Mouse (Mus musculus): ENCODE results near the gene Pcgf5. TPM values are rescaled to one million over a fixed set of nuclear protein-coding genes. Genes with fewer than 3 reads are reported as not detected.

The Pcgf5 gene
- polyA plus RNA-seq, 1 experiment from 2014 or later: 23.2 TPM

GRCm38 (mm10) chr19:36398500-36398899, 50.4 kb downstream of the Pcgf5 start:
- ATAC-seq (no peak), DNase-seq (ENCODE audit: low spot score) (no peak)
- H3K27me3 ChIP-seq (replicated peaks; ENCODE audit: insufficient read depth, low read length): no peaks in the 10 kb centered on the region
- 70% methylated on average over 3 of the region's 3 CpGs for WGBS
- no peaks in the 10 kb centered on the region for H3K4me1 ChIP-seq (ENCODE audit: insufficient read depth, low read depth, low read length)
- no peaks in the 10 kb centered on the region for H3K9me3 ChIP-seq (ENCODE audit: low read length)
- TF ChIP-seq CTCF (IDR thresholded peaks at IDR 0.05) (no peak), EP300 (IDR thresholded peaks at IDR 0.05) (no peak)
- H3K9ac ChIP-seq (replicated peaks; ENCODE audit: low read depth): no peak overlapping the region
- no peak overlapping the region for H3K4me3 ChIP-seq (ENCODE audit: low read depth, low read length)
- H3K4me2 ChIP-seq (replicated peaks; ENCODE audit: low read depth, low read length): no peak overlapping the region
- H3K36me3 ChIP-seq (ENCODE audit: insufficient read depth, low read length): no peaks in the 10 kb centered on the region
- no peak overlapping the region for H3K27ac ChIP-seq (ENCODE audit: low read length)

GRCm38 (mm10) chr19:36408352-36409100, 60.4 kb downstream of the Pcgf5 start:
- 46% methylated on average over 10 of the region's 10 CpGs for WGBS
- ATAC-seq: no peak
- H3K27ac ChIP-seq (ENCODE audit: low read length): peak overlapping the region; percentile 87; the same call in 1 of the 2 replicates

GRCm38 (mm10) chr19:36409280-36409860, 61.3 kb downstream of the Pcgf5 start:
- TF ChIP-seq EP300 (IDR thresholded peaks at IDR 0.05) (no peak), CTCF (IDR thresholded peaks at IDR 0.05) (no peak)
- H3K9ac ChIP-seq (replicated peaks; ENCODE audit: low read depth): peak overlapping the region; percentile 79
- peak overlapping the region; percentile 78 for H3K4me2 ChIP-seq (replicated peaks; ENCODE audit: low read depth, low read length)
- peak overlapping the region; percentile 87 for H3K27ac ChIP-seq (ENCODE audit: low read length)
- no peaks in the 10 kb centered on the region for H3K4me1 ChIP-seq (ENCODE audit: insufficient read depth, low read depth, low read length)
- H3K4me3 ChIP-seq (ENCODE audit: low read depth, low read length): peak overlapping the region; percentile 75
- DNase-seq (ENCODE audit: low spot score): peak; percentile 97
- no peaks in the 10 kb centered on the region for H3K9me3 ChIP-seq (ENCODE audit: low read length)
- peak; percentile 99 for ATAC-seq
- 1% methylated on average over 21 of the region's 53 CpGs for WGBS
- no peaks in the 10 kb centered on the region for H3K36me3 ChIP-seq (ENCODE audit: insufficient read depth, low read length)
- no peaks in the 10 kb centered on the region for H3K27me3 ChIP-seq (replicated peaks; ENCODE audit: insufficient read depth, low read length)

More at GRCm38 (mm10) chr19:36408352-36409100, 60.4 kb downstream of the Pcgf5 start:
- no peak for DNase-seq (ENCODE audit: low spot score)
- Histone ChIP-seq H3K4me3 (ENCODE audit: low read depth, low read length) (peak overlapping the region; percentile 75; the same call in 1 of the 2 replicates), H3K36me3 (ENCODE audit: insufficient read depth, low read length) (no peaks in the 10 kb centered on the region), H3K4me1 (ENCODE audit: insufficient read depth, low read depth, low read length) (no peaks in the 10 kb centered on the region), H3K27me3 (replicated peaks; ENCODE audit: insufficient read depth, low read length) (no peaks in the 10 kb centered on the region), H3K9me3 (ENCODE audit: low read length) (no peaks in the 10 kb centered on the region), H3K9ac (replicated peaks; ENCODE audit: low read depth) (no peak overlapping the region), H3K4me2 (replicated peaks; ENCODE audit: low read depth, low read length) (peak overlapping the region; percentile 78)
- TF ChIP-seq EP300 (IDR thresholded peaks at IDR 0.05) (no peak), CTCF (IDR thresholded peaks at IDR 0.05) (no peak)

- H3K4me3 ChIP-seq (ENCODE audit: low read depth, low read length): peak overlapping the region; percentile 75
- ATAC-seq (no peak), DNase-seq (ENCODE audit: low spot score) (peak; percentile 48)
- no peaks in the 10 kb centered on the region for H3K4me1 ChIP-seq (ENCODE audit: insufficient read depth, low read depth, low read length)
- peak overlapping the region; percentile 79 for H3K9ac ChIP-seq (replicated peaks; ENCODE audit: low read depth)
- TF ChIP-seq EP300 (IDR thresholded peaks at IDR 0.05): no peak
- no peak for TF ChIP-seq CTCF (IDR thresholded peaks at IDR 0.05)
- no peaks in the 10 kb centered on the region for H3K9me3 ChIP-seq (ENCODE audit: low read length)
- peak overlapping the region; percentile 78 for H3K4me2 ChIP-seq (replicated peaks; ENCODE audit: low read depth, low read length)
- under 1% methylated on average over 63 of the region's 82 CpGs for WGBS
- no peaks in the 10 kb centered on the region for H3K36me3 ChIP-seq (ENCODE audit: insufficient read depth, low read length)
- H3K27ac ChIP-seq (ENCODE audit: low read length): peak overlapping the region; percentile 87
- no peaks in the 10 kb centered on the region for H3K27me3 ChIP-seq (replicated peaks; ENCODE audit: insufficient read depth, low read length)
These were observed 61.8 kb downstream of the Pcgf5 start for GRCm38 (mm10) chr19:36409861-36410392.

GRCm38 (mm10) chr19:36419885-36420284, 71.8 kb downstream of the Pcgf5 start:
- H3K9ac ChIP-seq (replicated peaks; ENCODE audit: low read depth): no peak overlapping the region
- no peak for DNase-seq (ENCODE audit: low spot score)
- TF ChIP-seq EP300 (IDR thresholded peaks at IDR 0.05) (no peak), CTCF (IDR thresholded peaks at IDR 0.05) (no peak)

GRCm38 (mm10) chr19:36427195-36427876, 79.2 kb downstream of the Pcgf5 start:
- no peak overlapping the region for H3K4me2 ChIP-seq (replicated peaks; ENCODE audit: low read depth, low read length)
- no peak for DNase-seq (ENCODE audit: low spot score)
- ATAC-seq: no peak
- H3K4me3 ChIP-seq (ENCODE audit: low read depth, low read length): no peak overlapping the region
- H3K36me3 ChIP-seq (ENCODE audit: insufficient read depth, low read length): no peaks in the 10 kb centered on the region
- no peaks in the 10 kb centered on the region for H3K9me3 ChIP-seq (ENCODE audit: low read length)
- H3K9ac ChIP-seq (replicated peaks; ENCODE audit: low read depth): no peak overlapping the region
- H3K27me3 ChIP-seq (replicated peaks; ENCODE audit: insufficient read depth, low read length): no peaks in the 10 kb centered on the region
- WGBS: 94% methylated on average over 7 of the region's 7 CpGs
- no peak for TF ChIP-seq EP300 (IDR thresholded peaks at IDR 0.05)
- no peak for TF ChIP-seq CTCF (IDR thresholded peaks at IDR 0.05)
- no peak overlapping the region for H3K27ac ChIP-seq (ENCODE audit: low read length)
- no peaks in the 10 kb centered on the region for H3K4me1 ChIP-seq (ENCODE audit: insufficient read depth, low read depth, low read length)

More at GRCm38 (mm10) chr19:36419885-36420284, 71.8 kb downstream of the Pcgf5 start:
- Histone ChIP-seq H3K36me3 (ENCODE audit: insufficient read depth, low read length) (no peaks in the 10 kb centered on the region), H3K4me3 (ENCODE audit: low read depth, low read length) (no peak overlapping the region), H3K9me3 (ENCODE audit: low read length) (no peaks in the 10 kb centered on the region), H3K4me2 (replicated peaks; ENCODE audit: low read depth, low read length) (no peak overlapping the region), H3K27ac (ENCODE audit: low read length) (no peak overlapping the region), H3K27me3 (replicated peaks; ENCODE audit: insufficient read depth, low read length) (no peaks in the 10 kb centered on the region), H3K4me1 (ENCODE audit: insufficient read depth, low read depth, low read length) (no peaks in the 10 kb centered on the region)
- ATAC-seq: no peak
